Mouse (Mus musculus): ENCODE measurements around the gene CN725425.

Gene CN725425

GRCm38 (mm10) chr15:91263926-91264325 lies 64.6 kb downstream of the CN725425 start:
- no peak for TF ChIP-seq GATA4 (IDR thresholded peaks at IDR 0.05; ENCODE audit: insufficient replicate concordance, low read length)

GRCm38 (mm10) chr15:91268532-91268931 lies 69.2 kb downstream of the CN725425 start:
- TF ChIP-seq GATA4 (IDR thresholded peaks at IDR 0.05; ENCODE audit: insufficient replicate concordance, low read length), result no peak

GRCm38 (mm10) chr15:91275961-91276360 lies 76.7 kb downstream of the CN725425 start:
- no peak for TF ChIP-seq GATA4 (IDR thresholded peaks at IDR 0.05; ENCODE audit: insufficient replicate concordance, low read length)

GRCm38 (mm10) chr15:91279571-91279970 lies 80.3 kb downstream of the CN725425 start:
- TF ChIP-seq GATA4 (IDR thresholded peaks at IDR 0.05; ENCODE audit: insufficient replicate concordance, low read length), result no peak

GRCm38 (mm10) chr15:91281521-91281920 lies 82.2 kb downstream of the CN725425 start:
- TF ChIP-seq GATA4 (IDR thresholded peaks at IDR 0.05; ENCODE audit: insufficient replicate concordance, low read length), result no peak

- TF ChIP-seq GATA4 (IDR thresholded peaks at IDR 0.05; ENCODE audit: insufficient replicate concordance, low read length), result no peak
Observed at GRCm38 (mm10) chr15:91282822-91283221, 83.5 kb downstream of the CN725425 start.

GRCm38 (mm10) chr15:91283418-91283817 lies 84.1 kb downstream of the CN725425 start:
- no peak for TF ChIP-seq GATA4 (IDR thresholded peaks at IDR 0.05; ENCODE audit: insufficient replicate concordance, low read length)

- no peak for TF ChIP-seq GATA4 (IDR thresholded peaks at IDR 0.05; ENCODE audit: insufficient replicate concordance, low read length)
Observed at GRCm38 (mm10) chr15:91299319-91299835, 100.1 kb downstream of the CN725425 start.

GRCm38 (mm10) chr15:91301366-91301765 lies 102.1 kb downstream of the CN725425 start:
- TF ChIP-seq GATA4 (IDR thresholded peaks at IDR 0.05; ENCODE audit: insufficient replicate concordance, low read length), result no peak

- TF ChIP-seq GATA4 (IDR thresholded peaks at IDR 0.05; ENCODE audit: insufficient replicate concordance, low read length), result no peak
Observed at GRCm38 (mm10) chr15:91304296-91304852, 105.1 kb downstream of the CN725425 start.

Data from liver, adult (tissue).